Mouse (Mus musculus): ENCODE measurements around the gene A030003K21Rik.
A peak's percentile ranks its signal among the peaks of the same experiment; 100 is the strongest.

A030003K21Rik gene

DNA sequence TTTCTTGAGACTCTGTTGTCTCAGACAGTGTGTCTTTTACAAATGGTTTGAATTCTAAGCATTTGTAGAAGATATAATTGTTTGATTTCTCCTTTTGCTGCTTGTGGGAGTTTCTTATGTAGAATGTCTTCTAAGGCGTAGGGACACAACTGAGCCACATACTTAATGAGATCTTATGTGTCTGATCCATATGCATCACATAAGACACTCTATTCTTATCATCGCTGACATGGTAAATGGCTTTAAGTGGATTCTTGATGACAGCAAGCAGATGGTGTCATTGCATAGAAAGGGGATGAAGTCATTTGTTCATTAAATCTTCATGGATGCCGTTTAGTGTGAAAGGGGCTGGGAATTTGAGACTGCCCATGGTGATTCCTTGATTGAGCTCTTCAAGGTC is 37.3 kb downstream of the A030003K21Rik start:
- no peak for DNase-seq

GRCm38 (mm10) chr1:82901201-82901600 is 42.0 kb downstream of the A030003K21Rik start:
- DNase-seq, result no peak

DNA sequence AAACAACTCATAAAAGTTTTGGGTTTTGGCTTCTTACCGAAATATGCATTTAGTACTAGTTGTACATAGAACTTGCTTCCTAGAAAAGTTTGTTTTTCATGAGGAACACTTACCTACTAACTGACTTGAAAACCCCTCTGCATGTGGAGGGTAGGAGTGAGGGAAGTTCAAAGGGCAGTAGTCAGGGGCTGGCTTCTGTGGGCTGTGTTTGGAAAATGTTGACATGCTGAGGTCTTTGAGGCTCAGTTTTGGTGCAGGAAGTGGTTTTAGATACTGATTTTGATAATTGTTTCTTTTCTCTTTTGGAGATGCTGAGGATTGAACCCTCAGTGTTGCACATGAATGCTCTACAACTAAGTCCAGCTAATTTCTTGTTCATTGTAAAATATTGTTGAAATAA is 42.6 kb downstream of the A030003K21Rik start:
- DNase-seq, result peak in 1 of 2 experiments; percentile 27

DNA sequence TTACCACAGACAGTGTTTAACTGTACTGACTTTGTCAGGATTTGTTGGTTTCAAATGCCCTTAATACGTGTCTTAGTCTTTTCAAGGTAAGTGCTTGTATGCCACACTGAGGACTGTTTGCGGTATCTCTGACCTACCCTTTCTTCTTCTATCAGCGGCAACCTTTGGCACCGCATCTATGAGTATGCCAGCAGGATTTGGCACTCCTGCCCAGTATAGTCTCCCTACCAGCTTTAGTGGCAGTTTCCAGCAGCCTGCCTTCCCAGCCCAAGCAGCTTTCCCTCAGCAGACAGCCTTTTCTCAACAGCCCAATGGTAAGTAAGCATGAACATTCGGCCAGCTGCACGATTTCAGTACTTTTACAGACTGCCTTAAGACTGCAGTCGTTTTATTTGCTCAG is 49.9 kb downstream of the A030003K21Rik start:
- DNase-seq, result no peak

Measured in thymus, adult 18-20 months (tissue).